Comparison of ENCODE assay signal across 27 mouse cellular contexts in the genomic region with DNA sequence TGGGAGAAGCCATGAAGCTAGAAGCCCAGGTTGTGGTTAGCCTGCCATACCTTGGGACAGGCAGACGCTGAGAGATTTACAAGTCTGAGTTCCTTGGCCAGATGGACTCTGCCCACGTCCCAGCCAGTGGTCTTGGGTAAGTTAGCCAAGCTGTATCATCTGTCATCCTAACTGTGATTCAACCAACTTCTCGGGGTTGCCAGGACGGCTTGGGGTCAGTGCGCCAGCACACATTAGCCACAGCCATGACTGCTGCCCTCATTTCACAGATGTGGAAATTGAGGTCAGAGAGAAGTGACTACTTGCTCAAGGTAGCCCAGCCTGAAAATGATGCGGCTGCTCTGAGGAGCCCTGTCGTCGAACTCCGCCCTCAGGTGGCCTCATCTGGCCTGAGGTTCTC.
DNase-seq lines count a peak whose midpoint lies in the region; ATAC-seq and TF ChIP-seq lines count a peak whose summit lies in the region.
"Had no signal": no experiment of that assay in that cellular context is flagged by ENCODE, and none has a peak within 500 bp of the region (broad histone marks: within the 10 kb centered on the region; RNA-seq: fewer than 3 reads in every experiment).

No protein-coding gene starts in this region.

- peak overlapping the region; percentile 41; the same call in 1 of the 2 replicates for H3K27ac ChIP-seq in intestine, postnatal 0 days (ENCODE audit: low read depth, low read length)
- H3K27ac ChIP-seq in intestine, embryonic 15.5 days = no peak overlapping the region
- H3K27ac ChIP-seq in kidney, embryonic 14.5 days (ENCODE audit: low read depth, low read length) = no peak overlapping the region
- H3K27ac ChIP-seq: embryonic facial prominence, embryonic 12.5 days; heart, adult 2 months; hindbrain, embryonic 15.5 days; midbrain, embryonic 13.5 days had no signal

- no peaks in the 10 kb centered on the region for H3K27me3 ChIP-seq in intestine, postnatal 0 days (replicated peaks; ENCODE audit: control insufficient read depth, insufficient read depth, low read length)
- H3K27me3 ChIP-seq in intestine, embryonic 15.5 days (replicated peaks) = no peaks in the 10 kb centered on the region
- no peaks in the 10 kb centered on the region for H3K27me3 ChIP-seq in kidney, embryonic 14.5 days (ENCODE audit: control insufficient read depth, insufficient read depth, low read length)
- H3K27me3 ChIP-seq: embryonic facial prominence, embryonic 12.5 days; heart, embryonic 12.5 days; hindbrain, embryonic 15.5 days; midbrain, embryonic 13.5 days had no signal

- H3K36me3 ChIP-seq in intestine, postnatal 0 days (ENCODE audit: control insufficient read depth, insufficient read depth) = peaks cover 6% of the 10 kb centered on the region; the same call in 1 of the 2 replicates
- peaks cover 6% of the 10 kb centered on the region; the same call in 1 of the 2 replicates for H3K36me3 ChIP-seq in intestine, embryonic 15.5 days
- no peaks in the 10 kb centered on the region for H3K36me3 ChIP-seq in kidney, embryonic 14.5 days (ENCODE audit: control insufficient read depth, insufficient read depth, low read length)
- H3K36me3 ChIP-seq: embryonic facial prominence, embryonic 12.5 days; heart, embryonic 12.5 days; hindbrain, embryonic 15.5 days; midbrain, embryonic 13.5 days had no signal

- DNase-seq in kidney, adult 9 months = peak; percentile 84
- peak; percentile 39 for DNase-seq in adipocyte (ENCODE audit: low spot score)
- DNase-seq in ovary, adult 18-20 months (ENCODE audit: low spot score) = no peak
- DNase-seq: cerebellum, adult 2 months; cerebellum, postnatal 25 days; embryo, embryonic 11 days; gastrocnemius, postnatal 36 days; heart, adult 2 months; heart, postnatal 4 days; liver; lung, adult 18-20 months; lung, postnatal 4 days; retina, postnatal 1 day; right cerebral cortex, postnatal 14 days; thymus, postnatal 4 days had no signal

- no peak for ATAC-seq in intestine, postnatal 0 days
- no peak for ATAC-seq in intestine, embryonic 15.5 days
- no peak for ATAC-seq in kidney, embryonic 14.5 days (ENCODE audit: low FRiP score, low TSS enrichment)
- peak; percentile 34 for ATAC-seq in megakaryocyte, adult 5-6 weeks (ENCODE audit: poor library complexity, severe bottlenecking)
- ATAC-seq: CD4-positive, CD25-positive, alpha-beta regulatory T cell, adult 4 months; forebrain, embryonic 14.5 days; inflammation-experienced regulatory T-cells, adult 6 months; lung, postnatal 0 days; midbrain, embryonic 13.5 days had no signal

- H3K4me2 ChIP-seq in intestine, postnatal 0 days (replicated peaks; ENCODE audit: low read depth) = no peak overlapping the region
- no peak overlapping the region for H3K4me2 ChIP-seq in intestine, embryonic 15.5 days (replicated peaks)
- H3K4me2 ChIP-seq in kidney, embryonic 14.5 days (replicated peaks; ENCODE audit: low read depth, low read length) = no peak overlapping the region
- H3K4me2 ChIP-seq: embryonic facial prominence, embryonic 12.5 days; heart, embryonic 12.5 days; hindbrain, embryonic 15.5 days; midbrain, embryonic 13.5 days had no signal

- H3K9me3 ChIP-seq in intestine, postnatal 0 days (ENCODE audit: control insufficient read depth) = no peaks in the 10 kb centered on the region
- no peaks in the 10 kb centered on the region for H3K9me3 ChIP-seq in intestine, embryonic 15.5 days
- no peaks in the 10 kb centered on the region for H3K9me3 ChIP-seq in kidney, embryonic 14.5 days (ENCODE audit: control insufficient read depth, low read length)
- H3K9me3 ChIP-seq: embryonic facial prominence, embryonic 12.5 days; heart, embryonic 12.5 days; hindbrain, embryonic 15.5 days; midbrain, embryonic 13.5 days had no signal

- WGBS in intestine, postnatal 0 days = 87% methylated on average over 9 of the region's 9 CpGs
- 93% methylated on average over 9 of the region's 9 CpGs for WGBS in intestine, embryonic 15.5 days
- WGBS in kidney, embryonic 14.5 days = 90% methylated on average over 9 of the region's 9 CpGs

- H3K4me3 ChIP-seq in intestine, postnatal 0 days (ENCODE audit: low read depth, low read length) = no peak overlapping the region
- no peak overlapping the region for H3K4me3 ChIP-seq in intestine, embryonic 15.5 days (replicated peaks)
- H3K4me3 ChIP-seq in kidney, embryonic 14.5 days (ENCODE audit: low read length) = no peak overlapping the region
- H3K4me3 ChIP-seq: embryonic facial prominence, embryonic 12.5 days; heart, adult 2 months; heart, embryonic 12.5 days; hindbrain, embryonic 15.5 days; midbrain, embryonic 13.5 days had no signal

- H3K4me1 ChIP-seq in intestine, postnatal 0 days (replicated peaks; ENCODE audit: control insufficient read depth, insufficient read depth, low read length) = peaks cover 18% of the 10 kb centered on the region
- peaks cover 44% of the 10 kb centered on the region for H3K4me1 ChIP-seq in intestine, embryonic 15.5 days (replicated peaks)
- peaks cover 21% of the 10 kb centered on the region for H3K4me1 ChIP-seq in kidney, embryonic 14.5 days (ENCODE audit: control insufficient read depth, insufficient read depth, low read length)

- no peak overlapping the region for H3K9ac ChIP-seq in intestine, postnatal 0 days (ENCODE audit: low read depth, low read length)
- H3K9ac ChIP-seq in intestine, embryonic 15.5 days = no peak overlapping the region
- H3K9ac ChIP-seq in kidney, embryonic 14.5 days (ENCODE audit: low read depth, low read length) = no peak overlapping the region
- H3K9ac ChIP-seq: embryonic facial prominence, embryonic 12.5 days; heart, embryonic 12.5 days; hindbrain, embryonic 15.5 days; midbrain, embryonic 13.5 days had no signal

- no peak for TF ChIP-seq CTCF in intestine, postnatal 0 days (IDR thresholded peaks at IDR 0.05; ENCODE audit: low read depth)
